Mouse (Mus musculus) spleen, postnatal 14 days (tissue): Measurements from ENCODE around the gene Sun1.

ENCODE experiments used
- DNase-seq, 2 experiments: peaks; one replicate each; pipeline ENCODE4 v3.0.0; 2021 to 2022; ENCODE audit warnings: low spot score in 2 of 2

Sun1 gene

DNA sequence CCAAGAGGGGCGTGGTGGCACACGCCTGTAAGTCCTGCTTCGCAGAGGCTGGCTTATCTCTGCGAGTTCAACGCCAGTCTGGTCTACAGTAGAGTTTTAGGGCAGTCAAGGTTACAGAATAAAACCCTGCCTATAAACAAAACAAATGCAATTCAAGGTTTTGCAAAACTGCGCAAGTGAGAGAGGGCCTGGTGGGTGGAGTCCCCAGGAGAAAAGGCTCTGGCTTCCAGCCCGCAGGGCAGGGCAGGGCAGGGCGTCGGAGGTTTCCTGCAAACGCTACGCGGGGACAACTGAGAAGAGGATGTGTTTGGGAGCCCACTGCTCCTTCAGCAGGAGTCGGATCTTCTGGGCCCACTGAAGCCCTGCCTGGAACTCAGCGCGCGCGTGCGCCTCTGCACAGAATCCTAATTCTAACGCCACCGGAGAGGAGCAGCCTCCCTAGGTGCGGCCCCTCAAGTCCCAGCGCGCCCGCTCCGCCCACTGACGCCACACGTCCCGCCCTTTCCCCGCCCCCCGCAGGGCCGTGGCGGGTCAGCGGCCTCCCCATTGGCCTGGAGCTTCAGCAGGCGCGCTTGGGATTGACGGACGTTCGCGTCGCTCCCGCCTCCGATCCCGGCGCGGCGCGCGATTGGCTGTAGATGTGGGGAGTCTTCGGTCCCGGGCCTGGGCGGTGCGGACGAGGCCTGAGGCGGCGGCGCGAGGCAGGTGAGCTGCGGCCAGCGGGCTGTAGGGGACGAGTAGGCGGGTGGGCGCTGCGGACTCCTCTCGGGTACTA is at the start of gene Sun1:
Sun1 (plus strand) TSS at position 643 of the 775 bp plus-strand sequence.
- DNase-seq: peak; percentile 98 to 99

DNA sequence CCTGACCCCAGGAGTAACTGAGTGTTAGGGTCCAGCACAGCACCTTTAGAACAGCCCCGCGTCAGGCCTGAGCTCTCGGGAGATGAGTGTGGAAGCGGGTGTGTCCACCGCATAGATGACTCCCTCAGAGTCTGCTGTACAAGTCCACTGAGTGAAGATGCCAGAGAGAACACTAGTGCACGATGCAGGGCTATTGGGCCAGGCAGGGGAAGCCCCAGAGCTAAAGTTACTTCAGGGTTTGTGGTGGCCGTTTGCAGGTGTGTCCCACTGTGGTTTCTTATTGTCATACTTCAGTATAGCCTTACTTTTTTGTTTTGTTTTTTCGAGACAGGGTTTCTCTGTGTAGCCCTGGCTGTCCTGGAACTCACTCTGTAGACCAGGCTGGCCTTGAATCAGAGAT is 39.5 kb upstream of the Sun1 start:
- no peak for DNase-seq

DNA sequence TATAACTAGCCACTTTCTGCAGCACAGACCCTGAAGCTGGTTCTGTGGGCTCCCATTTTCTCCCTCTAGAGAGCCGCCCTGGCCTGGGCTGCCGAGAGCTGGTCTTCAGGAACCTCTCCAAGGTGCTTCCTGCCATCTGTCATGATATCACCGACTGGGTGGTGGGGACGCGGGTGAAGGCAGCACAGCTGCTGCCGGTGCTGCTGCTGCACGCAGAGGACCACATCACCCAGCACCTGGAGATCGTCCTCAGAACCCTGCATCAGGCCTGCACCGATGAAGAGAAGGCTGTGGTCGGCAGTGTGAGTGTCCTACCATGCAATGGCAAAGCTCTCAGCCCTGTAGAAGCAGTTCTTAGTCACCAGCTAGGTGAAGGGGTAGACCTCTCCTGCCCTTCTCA is 38.8 kb upstream of the Sun1 start:
- DNase-seq: no peak

DNA sequence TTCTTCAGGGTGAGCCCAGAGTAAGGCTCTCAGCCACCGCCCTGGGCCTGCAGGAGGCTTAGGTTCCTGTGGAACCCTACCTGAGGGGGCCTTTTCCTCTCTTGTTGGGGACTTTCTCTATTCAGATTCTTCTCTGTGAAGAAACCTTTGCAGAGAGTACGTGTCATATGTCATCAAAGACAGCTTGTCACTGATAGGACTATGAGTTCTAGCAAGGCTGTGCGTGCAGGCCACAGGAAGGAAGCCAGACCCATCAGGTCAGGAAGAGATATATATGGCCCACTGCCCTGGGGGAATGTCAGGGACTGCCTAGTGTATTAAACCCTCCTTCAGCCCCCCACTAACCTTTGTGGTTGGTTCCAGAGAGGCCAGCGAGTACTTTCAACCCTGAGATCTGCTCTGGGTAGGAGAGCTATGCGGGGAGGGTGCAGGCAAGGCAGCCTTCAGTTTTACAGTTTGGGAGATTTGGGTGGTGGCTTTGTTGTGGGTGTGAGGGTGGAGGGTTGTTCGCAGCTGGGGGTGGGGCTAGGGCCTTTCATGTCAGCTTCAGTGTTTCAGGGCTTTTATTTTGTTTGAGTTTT is 33.6 kb upstream of the Sun1 start:
- DNase-seq: no peak

GRCm38 (mm10) chr5:139167548-139167947 is 32.9 kb upstream of the Sun1 start:
- DNase-seq: no peak

GRCm38 (mm10) chr5:139171929-139172328 is 28.5 kb upstream of the Sun1 start:
- no peak for DNase-seq

DNA sequence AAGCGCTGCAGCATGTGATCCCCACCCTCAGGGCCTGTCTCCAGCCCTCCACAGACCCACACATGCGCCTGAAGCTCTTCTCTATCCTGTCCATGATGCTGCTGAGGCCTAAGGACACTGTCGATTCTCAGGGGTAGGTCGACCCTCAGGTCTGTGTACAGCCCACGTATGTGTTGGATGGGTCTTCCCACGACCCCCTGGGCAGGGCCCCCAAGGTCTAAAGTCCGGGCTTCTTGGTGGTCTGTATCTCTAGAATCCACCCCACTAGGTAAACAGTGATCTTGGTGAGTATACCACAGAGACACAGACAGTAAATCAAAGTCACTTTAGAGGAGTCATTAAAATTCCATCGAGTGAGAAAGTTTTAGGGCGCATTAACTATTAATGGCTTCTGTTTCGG is 26.3 kb upstream of the Sun1 start:
- DNase-seq: no peak

DNA sequence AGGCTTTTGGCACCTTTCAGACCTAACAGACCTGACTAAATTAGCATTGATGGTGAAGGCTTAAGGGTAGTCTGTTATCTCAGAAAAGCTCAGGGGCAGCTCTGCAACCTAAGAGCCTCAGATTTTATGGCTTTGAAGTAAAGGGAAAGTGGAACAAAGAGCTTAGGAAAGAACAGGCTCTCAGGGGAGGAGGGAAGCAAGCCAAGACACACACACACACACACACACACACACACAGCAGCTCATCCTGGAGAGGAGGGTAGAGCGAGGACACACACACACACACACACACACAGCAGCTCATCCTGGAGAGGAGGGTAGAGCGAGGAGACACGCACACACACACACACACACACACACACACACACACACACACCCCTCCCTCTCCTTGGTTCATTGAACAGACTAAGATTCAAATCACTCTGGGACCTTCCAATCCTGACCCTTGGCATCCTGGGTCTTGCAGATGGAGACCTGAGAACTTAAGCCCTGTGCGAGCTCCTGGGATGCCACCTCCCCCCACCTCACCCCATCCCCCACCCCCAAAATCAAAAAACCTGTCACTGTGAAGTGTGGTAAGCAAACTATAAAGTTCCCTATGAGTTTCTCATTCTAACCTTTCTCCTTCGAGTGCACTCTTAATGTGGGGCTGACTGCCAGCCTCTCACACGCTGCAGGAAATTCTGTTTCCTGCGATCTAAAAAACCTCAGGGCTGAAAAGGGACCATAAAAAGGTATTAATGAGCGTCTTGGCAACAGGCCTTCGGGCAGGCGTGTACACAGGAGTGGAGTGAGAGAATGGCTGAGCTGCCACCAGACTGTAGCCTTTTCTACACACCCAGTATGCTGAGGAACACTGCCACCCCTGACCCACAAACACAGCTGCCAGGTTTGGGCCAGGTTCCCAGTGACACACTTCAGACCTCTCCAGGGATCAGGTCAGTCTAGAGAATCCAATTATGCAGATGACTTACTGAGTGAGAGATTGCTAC is 25.6 kb upstream of the Sun1 start:
- DNase-seq: no peak

DNA sequence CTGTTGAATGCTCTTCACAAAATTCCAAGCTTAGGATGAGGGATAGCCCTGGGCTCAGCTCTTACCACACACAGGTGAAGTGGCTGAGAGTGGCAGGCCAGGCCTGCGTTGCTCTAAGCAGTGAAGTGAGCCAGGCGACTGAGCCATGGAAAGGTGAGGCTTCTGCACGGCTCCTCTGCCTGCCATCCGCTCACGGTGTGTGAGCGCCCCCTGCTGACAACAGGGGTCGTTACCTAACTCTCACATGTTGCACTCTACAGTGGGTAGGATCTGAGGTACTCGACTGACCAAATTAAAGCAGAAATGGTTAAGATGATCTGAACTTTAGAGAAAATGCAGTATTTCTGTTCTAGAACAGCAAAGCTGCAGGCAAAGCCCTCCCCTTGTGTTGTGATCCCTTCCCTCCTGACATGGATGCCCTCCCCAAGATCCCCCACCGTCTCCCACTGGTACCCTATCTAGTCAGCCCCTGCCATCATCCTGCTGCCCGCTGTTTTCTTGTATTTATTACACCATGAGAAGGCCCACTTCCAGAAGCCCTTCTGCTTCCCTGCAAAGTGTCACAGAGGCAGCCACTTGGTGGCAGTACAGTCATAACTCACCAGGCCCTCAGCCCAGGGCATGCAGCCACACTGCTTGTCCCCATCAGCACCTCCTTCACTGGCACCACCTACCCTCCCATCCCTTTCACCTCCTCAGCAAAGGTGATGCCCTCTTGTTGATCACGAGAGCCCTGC is 21.4 kb upstream of the Sun1 start:
- DNase-seq: peak; percentile 63 to 76

DNA sequence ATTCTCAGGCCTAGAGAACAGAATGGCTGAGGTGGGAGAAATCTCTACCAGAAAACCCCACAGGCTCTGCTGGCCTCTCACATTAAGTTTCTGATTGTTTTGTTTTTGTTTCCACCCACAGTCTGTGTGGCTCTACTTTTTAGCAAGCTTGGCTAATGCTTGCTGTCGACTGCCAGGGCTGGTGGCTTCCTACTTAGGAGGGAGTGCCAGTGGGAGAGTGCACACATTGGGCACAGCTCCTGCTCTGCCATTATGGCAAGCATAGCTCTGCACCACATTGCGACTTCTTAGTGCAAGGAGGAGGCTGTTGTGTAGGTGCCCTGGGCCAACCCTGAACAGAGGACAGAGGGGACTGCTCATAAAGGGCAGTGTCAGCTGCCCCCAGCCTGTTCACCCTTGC is 17.3 kb upstream of the Sun1 start:
- no peak for DNase-seq

DNA sequence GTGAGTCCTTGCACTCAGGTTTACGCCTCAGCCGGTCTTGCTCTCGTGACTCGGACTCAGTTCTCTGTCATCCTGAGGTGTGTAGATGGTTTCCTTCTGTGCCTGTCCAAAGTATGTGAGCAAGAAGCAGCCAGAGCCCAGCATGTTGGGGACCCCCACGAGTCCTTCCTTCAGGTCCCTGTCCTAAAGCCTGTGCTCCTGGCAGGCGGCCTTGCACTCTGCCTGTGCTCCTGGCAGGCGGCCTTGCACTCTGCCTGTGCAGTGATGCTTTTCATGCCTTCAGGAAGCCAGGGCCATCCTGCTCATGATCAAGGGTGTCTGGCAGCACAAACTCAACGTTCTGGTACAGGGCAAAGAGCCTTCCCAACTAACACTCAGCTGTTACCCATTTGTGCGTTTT is 16.8 kb upstream of the Sun1 start:
- no peak for DNase-seq

DNA sequence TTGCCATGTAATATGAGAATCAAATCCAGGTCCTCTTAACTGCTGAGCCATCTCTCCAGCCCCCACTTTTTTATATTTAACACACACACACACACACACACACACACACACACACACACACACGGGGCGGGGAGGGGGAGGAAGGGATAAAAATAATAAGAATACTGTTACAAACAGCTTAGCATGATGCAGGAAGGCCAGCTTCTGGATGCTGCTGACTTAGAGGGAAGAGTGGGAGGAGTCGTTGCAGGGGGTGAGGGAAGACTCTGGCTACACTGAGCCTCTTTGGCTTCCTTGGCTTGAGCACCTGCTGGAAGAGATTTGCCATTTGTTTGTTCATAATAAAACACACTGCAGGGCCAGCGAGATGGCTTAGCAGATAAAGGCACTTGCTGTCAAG is 15.5 kb upstream of the Sun1 start:
- no peak for DNase-seq

DNA sequence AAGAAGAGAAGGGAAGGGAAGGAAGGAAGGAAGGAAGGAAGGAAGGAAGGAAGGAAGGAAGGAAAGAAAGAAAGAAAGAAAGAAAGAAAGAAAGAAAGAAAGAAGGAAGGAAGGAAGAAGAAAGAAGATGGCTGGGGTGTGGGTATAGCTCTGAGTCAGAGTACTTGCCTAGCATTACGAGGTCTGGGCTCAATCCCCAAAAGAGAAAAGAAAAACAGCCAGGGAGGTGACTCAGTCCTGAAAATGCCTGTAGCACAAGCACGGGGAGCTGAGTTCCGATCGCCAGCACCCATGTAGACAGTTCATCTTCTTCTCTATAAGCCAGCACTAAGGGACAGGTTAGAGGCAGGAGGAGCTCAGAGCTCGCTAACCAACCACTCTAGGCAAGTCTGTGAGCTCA is 10.7 kb upstream of the Sun1 start:
- DNase-seq: no peak

DNA sequence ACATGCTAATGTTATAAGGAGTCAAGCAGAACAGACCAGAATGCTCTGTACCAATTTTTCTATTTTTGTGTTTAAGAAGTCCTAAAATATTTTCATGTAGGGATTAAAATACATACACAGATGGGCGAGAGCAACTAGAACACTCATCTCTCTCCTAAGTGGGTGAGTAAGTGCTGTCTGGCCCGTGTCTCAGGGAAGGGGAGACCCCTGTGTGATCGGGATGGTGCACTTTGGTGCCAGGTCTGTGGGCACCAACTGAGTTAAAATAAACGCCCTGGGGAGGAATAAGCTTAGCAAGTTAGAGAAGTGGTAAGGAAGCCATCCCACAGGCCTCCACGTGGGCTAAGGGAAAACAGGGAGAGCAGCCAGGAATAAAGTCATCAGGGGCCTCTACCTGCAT is 9.5 kb upstream of the Sun1 start:
- no peak for DNase-seq

GRCm38 (mm10) chr5:139198779-139199178 is 1.7 kb upstream of the Sun1 start:
- no peak for DNase-seq

GRCm38 (mm10) chr5:139199636-139199994 is 822 bp upstream of the Sun1 start:
- no peak for DNase-seq

- peak in 1 of 2 experiments; percentile 13 for DNase-seq
Observed at GRCm38 (mm10) chr5:139200770-139201569, 533 bp downstream of the Sun1 start.

DNA sequence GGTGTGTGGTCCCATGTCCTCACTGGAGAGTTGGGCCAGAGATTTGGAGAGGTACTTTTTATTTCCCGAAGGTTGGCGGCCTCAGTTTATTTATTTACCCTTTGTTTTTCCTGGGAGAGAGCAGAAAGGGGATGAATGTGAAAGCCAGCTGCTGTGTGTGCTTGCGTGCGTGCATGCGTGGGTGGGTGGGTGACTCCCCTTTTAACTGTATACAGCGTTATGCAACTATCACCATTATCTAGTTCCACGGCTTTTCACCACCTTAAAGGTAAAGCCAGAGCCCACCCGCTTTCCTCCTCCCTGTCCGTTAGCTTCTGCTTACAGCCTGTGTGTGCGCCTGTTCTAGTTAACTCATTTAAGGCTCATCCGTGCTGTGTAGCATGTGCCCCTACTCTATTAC is 1.7 kb downstream of the Sun1 start:
- no peak for DNase-seq

DNA sequence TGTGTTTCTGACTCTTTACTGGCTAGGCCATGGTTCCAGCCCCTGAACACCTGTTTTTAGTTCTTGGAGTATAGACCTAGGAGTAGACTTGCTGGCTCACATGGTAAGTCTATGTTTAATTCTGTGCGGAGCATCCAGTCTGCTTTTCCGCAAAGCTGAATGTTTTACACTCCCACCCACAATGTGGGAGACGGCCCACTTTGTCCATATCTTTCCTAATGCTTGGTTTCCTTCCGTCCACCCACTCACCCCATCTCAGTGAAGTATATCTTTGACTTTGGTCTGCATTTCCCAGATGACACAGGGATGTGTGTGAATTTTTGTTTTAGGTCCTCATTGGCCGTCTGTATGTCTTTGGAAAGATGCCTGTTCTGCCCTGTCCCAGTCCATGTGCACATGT is 2.9 kb downstream of the Sun1 start:
- no peak for DNase-seq

DNA sequence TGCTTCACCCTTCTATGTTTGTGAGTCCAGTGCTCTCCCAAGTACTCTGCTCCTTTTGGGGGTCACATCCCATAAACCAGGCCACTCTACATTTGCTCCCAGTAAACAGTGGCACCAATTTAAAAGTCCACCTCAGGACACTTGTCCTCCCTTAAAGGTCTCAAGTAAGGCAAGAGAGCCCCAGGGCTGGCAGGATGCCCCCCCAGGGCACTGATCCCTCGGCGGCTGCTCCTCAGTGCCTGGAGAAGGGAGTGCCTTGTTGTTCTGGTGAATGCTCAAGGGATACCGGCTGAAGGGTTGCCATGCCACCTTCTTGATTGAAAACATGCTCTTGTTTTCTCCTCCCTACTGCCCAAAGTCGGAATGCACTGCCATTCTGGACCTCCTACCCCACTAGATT is 5.6 kb downstream of the Sun1 start:
- DNase-seq: no peak

- peak in 1 of 2 experiments; percentile 16 for DNase-seq
Observed at GRCm38 (mm10) chr5:139206525-139206924, 6.1 kb downstream of the Sun1 start.
